Mouse (Mus musculus): ENCODE results near the gene Rcc1l.

DNA sequence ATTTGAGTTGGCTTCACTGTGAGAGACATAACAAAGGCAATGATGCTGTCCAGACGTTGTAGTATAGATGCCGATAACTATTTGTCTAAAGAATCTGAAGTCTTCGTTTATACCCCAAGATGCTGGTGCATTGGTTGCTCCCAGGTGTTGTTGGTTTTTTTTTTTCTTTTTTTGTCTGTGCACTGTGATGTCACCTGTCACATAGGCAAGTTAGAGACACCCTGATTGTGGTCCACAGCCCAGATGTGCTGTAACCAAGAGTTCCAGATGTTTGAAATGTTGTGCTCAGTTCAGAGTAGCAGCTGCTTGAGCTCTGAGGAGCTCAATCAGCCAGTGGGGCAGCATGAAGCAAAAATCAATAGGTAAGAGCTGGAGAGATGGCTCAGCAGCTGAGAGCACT, 9.5 kb upstream of the Rcc1l start:
- TF ChIP-seq POLR2A (IDR thresholded peaks at IDR 0.05; ENCODE audit: low read depth, low read length) = no peak
- no peak for TF ChIP-seq CTCF (conservative IDR thresholded peaks at IDR 0.05; ENCODE audit: insufficient read depth, insufficient read length, low read depth, low read length)
